Mouse (Mus musculus): Measurements from ENCODE around the gene Dazap2. TPM values are rescaled to one million over a fixed set of nuclear protein-coding genes. Genes with fewer than 3 reads are reported as not detected.

Dazap2 gene
- 262 and 290 TPM in 2 replicates for polyA plus RNA-seq (2015; fragmentation: Nextera tagmentation; extraction: Ambion mirVana)

GRCm38 (mm10) chr15:100614996-100615824, at the start of gene Dazap2:
Gene Dazap2 (plus strand): TSS chr15:100615349.
- peak; percentile 84 for ATAC-seq (ENCODE audit: low FRiP score, low TSS enrichment)
- WGBS: under 1% methylated on average over 84 of the region's 99 CpGs
- peaks cover 27% of the 10 kb centered on the region for H3K36me3 ChIP-seq (ENCODE audit: insufficient read depth, low read length)
- no peaks in the 10 kb centered on the region for H3K9me3 ChIP-seq (ENCODE audit: low read length)
- peak within 1 kb of the TSS; percentile 99 for H3K27ac ChIP-seq (ENCODE audit: low read length)
- H3K27me3 ChIP-seq (ENCODE audit: insufficient read depth, low read length): no peaks in the 10 kb centered on the region
- peaks cover 24% of the 10 kb centered on the region for H3K4me1 ChIP-seq (ENCODE audit: insufficient read depth, low read length)
- H3K4me2 ChIP-seq (replicated peaks; ENCODE audit: low read depth, low read length): peak within 1 kb of the TSS; percentile 74
- peak within 1 kb of the TSS; percentile 91 for H3K4me3 ChIP-seq (ENCODE audit: low read length)
- peak within 1 kb of the TSS; percentile 97 for H3K9ac ChIP-seq (replicated peaks; ENCODE audit: low read length)

- no peak overlapping the region for H3K27ac ChIP-seq (ENCODE audit: low read length)
- ATAC-seq (ENCODE audit: low FRiP score, low TSS enrichment): no peak
- no peaks in the 10 kb centered on the region for H3K9me3 ChIP-seq (ENCODE audit: low read length)
- H3K4me3 ChIP-seq (ENCODE audit: low read length): no peak overlapping the region
- no peak overlapping the region for H3K9ac ChIP-seq (replicated peaks; ENCODE audit: low read length)
- 68% methylated on average over 2 of the region's 2 CpGs for WGBS
- no peaks in the 10 kb centered on the region for H3K36me3 ChIP-seq (ENCODE audit: insufficient read depth, low read length)
- no peaks in the 10 kb centered on the region for H3K27me3 ChIP-seq (ENCODE audit: insufficient read depth, low read length)
- no peaks in the 10 kb centered on the region for H3K4me1 ChIP-seq (ENCODE audit: insufficient read depth, low read length)
- no peak overlapping the region for H3K4me2 ChIP-seq (replicated peaks; ENCODE audit: low read depth, low read length)
These were observed 48.6 kb upstream of the Dazap2 start for GRCm38 (mm10) chr15:100566531-100566930.

- H3K27me3 ChIP-seq (ENCODE audit: insufficient read depth, low read length): no peaks in the 10 kb centered on the region
- no peak for ATAC-seq (ENCODE audit: low FRiP score, low TSS enrichment)
- no peak overlapping the region for H3K27ac ChIP-seq (ENCODE audit: low read length)
- 41% methylated on average over 3 of the region's 3 CpGs for WGBS
- no peak overlapping the region for H3K4me3 ChIP-seq (ENCODE audit: low read length)
- H3K4me2 ChIP-seq (replicated peaks; ENCODE audit: low read depth, low read length): no peak overlapping the region
- H3K4me1 ChIP-seq (ENCODE audit: insufficient read depth, low read length): 0 out of 2 replicates have a peak, but pooled peaks cover 5% of the 10 kb centered on the region
- H3K36me3 ChIP-seq (ENCODE audit: insufficient read depth, low read length): no peaks in the 10 kb centered on the region
- H3K9me3 ChIP-seq (ENCODE audit: low read length): no peaks in the 10 kb centered on the region
- no peak overlapping the region for H3K9ac ChIP-seq (replicated peaks; ENCODE audit: low read length)
These were observed 45.9 kb upstream of the Dazap2 start for GRCm38 (mm10) chr15:100569239-100569638.

- H3K4me2 ChIP-seq (replicated peaks; ENCODE audit: low read depth, low read length): no peak overlapping the region
- no peak overlapping the region for H3K9ac ChIP-seq (replicated peaks; ENCODE audit: low read length)
- H3K36me3 ChIP-seq (ENCODE audit: insufficient read depth, low read length): no peaks in the 10 kb centered on the region
- 40% methylated on average over 6 of the region's 6 CpGs for WGBS
- no peak overlapping the region for H3K4me3 ChIP-seq (ENCODE audit: low read length)
- H3K27ac ChIP-seq (ENCODE audit: low read length): peak overlapping the region; percentile 68
- ATAC-seq (ENCODE audit: low FRiP score, low TSS enrichment): peak; percentile 54; the same call in 1 of the 2 replicates
- H3K27me3 ChIP-seq (ENCODE audit: insufficient read depth, low read length): no peaks in the 10 kb centered on the region
- H3K4me1 ChIP-seq (ENCODE audit: insufficient read depth, low read length): 0 out of 2 replicates have a peak, but pooled peaks cover 8% of the 10 kb centered on the region
- no peaks in the 10 kb centered on the region for H3K9me3 ChIP-seq (ENCODE audit: low read length)
These were observed 41.2 kb upstream of the Dazap2 start for GRCm38 (mm10) chr15:100573946-100574345.

- no peak for ATAC-seq (ENCODE audit: low FRiP score, low TSS enrichment)
- H3K4me1 ChIP-seq (ENCODE audit: insufficient read depth, low read length): 0 out of 2 replicates have a peak, but pooled peaks cover 8% of the 10 kb centered on the region
- no peaks in the 10 kb centered on the region for H3K36me3 ChIP-seq (ENCODE audit: insufficient read depth, low read length)
- peak overlapping the region; percentile 68 for H3K27ac ChIP-seq (ENCODE audit: low read length)
- 81% methylated on average over 2 of the region's 2 CpGs for whole genome bisulfite sequencing
- no peaks in the 10 kb centered on the region for H3K9me3 ChIP-seq (ENCODE audit: low read length)
- H3K4me3 ChIP-seq (ENCODE audit: low read length): no peak overlapping the region
- no peaks in the 10 kb centered on the region for H3K27me3 ChIP-seq (ENCODE audit: insufficient read depth, low read length)
- H3K4me2 ChIP-seq (replicated peaks; ENCODE audit: low read depth, low read length): no peak overlapping the region
- H3K9ac ChIP-seq (replicated peaks; ENCODE audit: low read length): no peak overlapping the region
These were observed 40.8 kb upstream of the Dazap2 start for GRCm38 (mm10) chr15:100574378-100574777.

GRCm38 (mm10) chr15:100575366-100575765, 39.8 kb upstream of the Dazap2 start:
- WGBS: 80% methylated on average over 12 of the region's 12 CpGs
- Histone ChIP-seq H3K27ac (ENCODE audit: low read length) (peak overlapping the region; percentile 4; the same call in 1 of the 2 replicates), H3K27me3 (ENCODE audit: insufficient read depth, low read length) (no peaks in the 10 kb centered on the region), H3K9me3 (ENCODE audit: low read length) (no peaks in the 10 kb centered on the region), H3K9ac (replicated peaks; ENCODE audit: low read length) (no peak overlapping the region), H3K4me3 (ENCODE audit: low read length) (no peak overlapping the region), H3K36me3 (ENCODE audit: insufficient read depth, low read length) (peaks cover 3% of the 10 kb centered on the region; the same call in 1 of the 2 replicates), H3K4me1 (ENCODE audit: insufficient read depth, low read length) (0 out of 2 replicates have a peak, but pooled peaks cover 8% of the 10 kb centered on the region), H3K4me2 (replicated peaks; ENCODE audit: low read depth, low read length) (no peak overlapping the region)
- ATAC-seq (ENCODE audit: low FRiP score, low TSS enrichment): no peak

- ATAC-seq (ENCODE audit: low FRiP score, low TSS enrichment): no peak
- WGBS: 91% methylated on average over 6 of the region's 6 CpGs
- H3K36me3 ChIP-seq (ENCODE audit: insufficient read depth, low read length): peaks cover 3% of the 10 kb centered on the region; the same call in 1 of the 2 replicates
These were observed 38.8 kb upstream of the Dazap2 start for GRCm38 (mm10) chr15:100576392-100576791.

GRCm38 (mm10) chr15:100576810-100577209, 38.3 kb upstream of the Dazap2 start:
- 75% methylated on average over 6 of the region's 6 CpGs for WGBS
- no peak overlapping the region for H3K4me3 ChIP-seq (ENCODE audit: low read length)

More at GRCm38 (mm10) chr15:100576392-100576791, 38.8 kb upstream of the Dazap2 start:
- Histone ChIP-seq H3K4me2 (replicated peaks; ENCODE audit: low read depth, low read length) (no peak overlapping the region), H3K27ac (ENCODE audit: low read length) (no peak overlapping the region), H3K27me3 (ENCODE audit: insufficient read depth, low read length) (no peaks in the 10 kb centered on the region), H3K4me3 (ENCODE audit: low read length) (no peak overlapping the region), H3K9me3 (ENCODE audit: low read length) (no peaks in the 10 kb centered on the region), H3K9ac (replicated peaks; ENCODE audit: low read length) (no peak overlapping the region), H3K4me1 (ENCODE audit: insufficient read depth, low read length) (0 out of 2 replicates have a peak, but pooled peaks cover 8% of the 10 kb centered on the region)

GRCm38 (mm10) chr15:100577972-100578371, 37.2 kb upstream of the Dazap2 start:
- no peak overlapping the region for H3K4me3 ChIP-seq (ENCODE audit: low read length)
- WGBS: 87% methylated on average over 16 of the region's 16 CpGs
- H3K4me1 ChIP-seq (ENCODE audit: insufficient read depth, low read length): 0 out of 2 replicates have a peak, but pooled peaks cover 8% of the 10 kb centered on the region
- H3K9me3 ChIP-seq (ENCODE audit: low read length): no peaks in the 10 kb centered on the region
- peaks cover 3% of the 10 kb centered on the region; the same call in 1 of the 2 replicates for H3K36me3 ChIP-seq (ENCODE audit: insufficient read depth, low read length)
- no peak for ATAC-seq (ENCODE audit: low FRiP score, low TSS enrichment)
- H3K9ac ChIP-seq (replicated peaks; ENCODE audit: low read length): no peak overlapping the region
- no peak overlapping the region for H3K4me2 ChIP-seq (replicated peaks; ENCODE audit: low read depth, low read length)
- H3K27me3 ChIP-seq (ENCODE audit: insufficient read depth, low read length): no peaks in the 10 kb centered on the region
- no peak overlapping the region for H3K27ac ChIP-seq (ENCODE audit: low read length)

More at GRCm38 (mm10) chr15:100576810-100577209, 38.3 kb upstream of the Dazap2 start:
- Histone ChIP-seq H3K9ac (replicated peaks; ENCODE audit: low read length) (no peak overlapping the region), H3K9me3 (ENCODE audit: low read length) (no peaks in the 10 kb centered on the region), H3K4me2 (replicated peaks; ENCODE audit: low read depth, low read length) (no peak overlapping the region), H3K27me3 (ENCODE audit: insufficient read depth, low read length) (no peaks in the 10 kb centered on the region), H3K27ac (ENCODE audit: low read length) (no peak overlapping the region), H3K4me1 (ENCODE audit: insufficient read depth, low read length) (0 out of 2 replicates have a peak, but pooled peaks cover 8% of the 10 kb centered on the region), H3K36me3 (ENCODE audit: insufficient read depth, low read length) (peaks cover 3% of the 10 kb centered on the region; the same call in 1 of the 2 replicates)
- no peak for ATAC-seq (ENCODE audit: low FRiP score, low TSS enrichment)
